Mouse (Mus musculus) heart, adult 9 months (tissue): ENCODE measurements around the gene Cabin1.
A peak's percentile ranks its signal among the peaks of the same experiment; 100 is the strongest.

Experiments
- DNase-seq, 2 experiments: peaks; one replicate each; pipeline ENCODE4 v3.0.0; 2022; ENCODE audit warnings: low spot score in 2 of 2

Gene Cabin1

GRCm38 (mm10) chr10:75763682-75764518 lies at the start of gene Cabin1:
Cabin1 (minus strand) TSS chr10:75764341.
- DNase-seq = peak; percentile 97

GRCm38 (mm10) chr10:75804217-75804616 lies 40.1 kb upstream of the Cabin1 start:
- no peak for DNase-seq

GRCm38 (mm10) chr10:75798176-75798696 lies 34.1 kb upstream of the Cabin1 start, which contains the start of gene Gstt1:
Gstt1 (minus strand) TSS chr10:75798584.
- DNase-seq = peak; percentile 88 to 89

GRCm38 (mm10) chr10:75797619-75798175 lies 33.6 kb upstream of the Cabin1 start:
- peak; percentile 73 to 79 for DNase-seq

GRCm38 (mm10) chr10:75796731-75797516 lies 32.8 kb upstream of the Cabin1 start:
- DNase-seq = no peak

- DNase-seq = peak in 1 of 2 experiments; percentile 20
Observed at GRCm38 (mm10) chr10:75794880-75795279, 30.7 kb upstream of the Cabin1 start.

GRCm38 (mm10) chr10:75790773-75791172 lies 26.6 kb upstream of the Cabin1 start:
- no peak for DNase-seq

GRCm38 (mm10) chr10:75789841-75790240 lies 25.7 kb upstream of the Cabin1 start:
- DNase-seq = no peak

GRCm38 (mm10) chr10:75789081-75789735 lies 25.1 kb upstream of the Cabin1 start:
- DNase-seq = no peak

- no peak for DNase-seq
Observed at GRCm38 (mm10) chr10:75788277-75788676, 24.1 kb upstream of the Cabin1 start.

- DNase-seq = no peak
Observed at GRCm38 (mm10) chr10:75785442-75785841, 21.3 kb upstream of the Cabin1 start.

- peak; percentile 79 to 89 for DNase-seq
Observed at GRCm38 (mm10) chr10:75780769-75781578, 16.8 kb upstream of the Cabin1 start, which contains the start of the genes Gm20441 and Gstt3. Gm20441 (minus strand) TSS chr10:75780954. Gstt3 (minus strand) TSS chr10:75781414.

- no peak for DNase-seq
Observed at GRCm38 (mm10) chr10:75779206-75780174, 15.3 kb upstream of the Cabin1 start.

- no peak for DNase-seq
Observed at GRCm38 (mm10) chr10:75777885-75778284, 13.7 kb upstream of the Cabin1 start.

- DNase-seq = no peak
Observed at GRCm38 (mm10) chr10:75776562-75776961, 12.4 kb upstream of the Cabin1 start.

- DNase-seq = no peak
Observed at GRCm38 (mm10) chr10:75774587-75774986, 10.4 kb upstream of the Cabin1 start.

GRCm38 (mm10) chr10:75774102-75774501 lies 10.0 kb upstream of the Cabin1 start:
- no peak for DNase-seq

GRCm38 (mm10) chr10:75772795-75773664 lies 8.9 kb upstream of the Cabin1 start, which contains the start of gene Ddt:
Ddt (minus strand) TSS chr10:75773414.
- peak; percentile 83 to 87 for DNase-seq
